Mouse (Mus musculus): ENCODE measurements around the gene Macc1. TPM values are rescaled to one million over a fixed set of nuclear protein-coding genes. Genes with fewer than 3 reads are reported as not detected.
"Not testable (repeated sequence)": the region's sequence is repeated elsewhere in the genome, so short reads cannot be mapped to it uniquely, and the experiment has no call there.

The Macc1 gene
- under 1 TPM in 1 of 2 experiments, not detected in 1; 0.08 TPM for total RNA-seq (2021)

- DNase-seq = no peak
- intact Hi-C loops (cut with DNase I) = no loop called here
Measured at GRCm38 (mm10) chr12:119313970-119314369, at the start of gene Macc1. TSS of gene Macc1 (plus strand) at chr12:119314270.

- no peak for DNase-seq
- intact Hi-C loops (cut with DNase I) = no loop called here
Measured at GRCm38 (mm10) chr12:119264506-119264905, 49.6 kb upstream of the Macc1 start.

- intact Hi-C loops (cut with DNase I) = no loop called here
- no peak for DNase-seq
Measured at GRCm38 (mm10) chr12:119268723-119269122, 45.3 kb upstream of the Macc1 start.

GRCm38 (mm10) chr12:119270036-119270435 is 44.0 kb upstream of the Macc1 start:
- intact Hi-C loops (cut with DNase I) = no loop called here

GRCm38 (mm10) chr12:119271964-119272363 is 42.1 kb upstream of the Macc1 start:
- DNase-seq = no peak
- intact Hi-C loops (cut with DNase I) = no loop called here

More at GRCm38 (mm10) chr12:119270036-119270435, 44.0 kb upstream of the Macc1 start:
- no peak for DNase-seq

GRCm38 (mm10) chr12:119273605-119274004 is 40.5 kb upstream of the Macc1 start:
- DNase-seq = no peak
- intact Hi-C loops (cut with DNase I) = no loop called here

- no peak for DNase-seq
- intact Hi-C loops (cut with DNase I) = no loop called here
Measured at GRCm38 (mm10) chr12:119276282-119276681, 37.8 kb upstream of the Macc1 start.

GRCm38 (mm10) chr12:119291618-119292017 is 22.5 kb upstream of the Macc1 start:
- intact Hi-C loops (cut with DNase I) = no loop called here
- DNase-seq = no peak

GRCm38 (mm10) chr12:119303618-119304017 is 10.5 kb upstream of the Macc1 start:
- intact Hi-C loops (cut with DNase I) = no loop called here

GRCm38 (mm10) chr12:119313014-119313763 is 881 bp upstream of the Macc1 start:
- DNase-seq = no peak
- intact Hi-C loops (cut with DNase I) = no loop called here

More at GRCm38 (mm10) chr12:119303618-119304017, 10.5 kb upstream of the Macc1 start:
- no peak for DNase-seq

- DNase-seq = no peak
- intact Hi-C loops (cut with DNase I) = no loop called here
Measured at GRCm38 (mm10) chr12:119318799-119319198, 4.7 kb downstream of the Macc1 start.

GRCm38 (mm10) chr12:119325400-119325799 is 11.3 kb downstream of the Macc1 start:
- intact Hi-C loops (cut with DNase I) = no loop called here
- no peak for DNase-seq

- intact Hi-C loops (cut with DNase I) = no loop called here
- DNase-seq = no peak
Measured at GRCm38 (mm10) chr12:119330644-119331043, 16.6 kb downstream of the Macc1 start.

GRCm38 (mm10) chr12:119333376-119333775 is 19.3 kb downstream of the Macc1 start:
- intact Hi-C loops (cut with DNase I) = no loop called here
- no peak for DNase-seq

GRCm38 (mm10) chr12:119352579-119352978 is 38.5 kb downstream of the Macc1 start:
- intact Hi-C loops (cut with DNase I); DNase-seq: not testable (repeated sequence)

GRCm38 (mm10) chr12:119357418-119358241 is 43.6 kb downstream of the Macc1 start:
- intact Hi-C loops (cut with DNase I) = no loop called here
- no peak for DNase-seq

- no peak for DNase-seq
- intact Hi-C loops (cut with DNase I) = no loop called here
Measured at GRCm38 (mm10) chr12:119358242-119358515, 44.1 kb downstream of the Macc1 start.

GRCm38 (mm10) chr12:119365041-119365440 is 51.0 kb downstream of the Macc1 start:
- DNase-seq = no peak
- intact Hi-C loops (cut with DNase I) = no loop called here

GRCm38 (mm10) chr12:119369832-119370231 is 55.8 kb downstream of the Macc1 start:
- DNase-seq = no peak
- intact Hi-C loops (cut with DNase I) = no loop called here

GRCm38 (mm10) chr12:119372359-119372758 is 58.3 kb downstream of the Macc1 start:
- no peak for DNase-seq

GRCm38 (mm10) chr12:119376879-119377278 is 62.8 kb downstream of the Macc1 start:
- intact Hi-C loops (cut with DNase I) = no loop called here
- no peak for DNase-seq

More at GRCm38 (mm10) chr12:119372359-119372758, 58.3 kb downstream of the Macc1 start:
- intact Hi-C loops (cut with DNase I) = no loop called here

- intact Hi-C loops (cut with DNase I) = no loop called here
- DNase-seq = no peak
Measured at GRCm38 (mm10) chr12:119381839-119382238, 67.8 kb downstream of the Macc1 start.
